Mouse (Mus musculus) stomach, embryonic 14.5 days (tissue): ENCODE data around the gene Clec16a. TPM values are rescaled to one million over a fixed set of nuclear protein-coding genes. Genes with fewer than 3 reads are reported as not detected.

Experiments
- ATAC-seq: fragments of 200-750 bp; cut with Nextera tagmentation; 2 replicates; pipeline ENCODE4 v1.8.0; 2017; ENCODE audit warnings: low read depth, moderate TSS enrichment; ENCODE audit not compliant: insufficient number of reproducible peaks, insufficient read depth, low FRiP score
- H3K27ac ChIP-seq: fragments of 300-500 bp; sonication (generic); 2 replicates; pipeline ENCODE4 v1.5.1; 2014; ENCODE audit warnings: mild to moderate bottlenecking, low read length, moderate library complexity, mixed read lengths
- H3K27me3 ChIP-seq: fragments of 300-500 bp; sonication (generic); 2 replicates; pipeline ENCODE4 v1.6.1; 2014; ENCODE audit warnings: low read length, control low read depth, mixed read lengths; ENCODE audit not compliant: control insufficient read depth, insufficient read depth
- H3K36me3 ChIP-seq: fragments of 300-500 bp; sonication (generic); 2 replicates; pipeline ENCODE4 v1.6.1; 2014; ENCODE audit warnings: mild to moderate bottlenecking, control low read depth, low read length, moderate library complexity, mixed read lengths; ENCODE audit not compliant: control insufficient read depth, insufficient read depth
- H3K4me1 ChIP-seq: fragments of 300-500 bp; sonication (generic); 2 replicates; pipeline ENCODE4 v1.6.1; 2014; ENCODE audit warnings: low read length, control low read depth, mixed read lengths; ENCODE audit not compliant: control insufficient read depth, insufficient read depth
- H3K4me2 ChIP-seq: fragments of 300-500 bp; sonication (generic); replicated peaks from 2 replicates; pipeline ENCODE4 v1.6.1; 2014; ENCODE audit warnings: low read depth, low read length, control low read depth
- H3K4me3 ChIP-seq: fragments of 300-500 bp; sonication (generic); 2 replicates; pipeline ENCODE4 v1.5.1; 2014; ENCODE audit warnings: low read depth, low read length, control low read depth
- H3K9ac ChIP-seq: fragments of 300-500 bp; sonication (generic); replicated peaks from 2 replicates; pipeline ENCODE4 v1.6.1; 2014; ENCODE audit warnings: low read depth, mild to moderate bottlenecking, control low read depth, low read length, moderate library complexity, mixed read lengths
- H3K9me3 ChIP-seq: fragments of 300-500 bp; sonication (generic); 2 replicates; pipeline ENCODE4 v1.6.1; 2016; ENCODE audit warnings: low read depth, low read length, control low read depth; ENCODE audit not compliant: control insufficient read depth
- WGBS: fragments of 180-500 bp; shearing (Covaris S2); extraction: QIAGEN DNeasy Blood & Tissue Kit; methylation state at CpG from one replicate; pipeline ENCODE4 v1.1.7; 2014; 5-methylcytosine and 5-hydroxymethylcytosine counted together
- polyA plus RNA-seq: library from polyadenylated mRNA; unstranded; fragments of >200 nt; fragmentation: Nextera tagmentation; extraction: Ambion mirVana; gene quantifications from 2 replicates; pipeline ENCODE4 v1.2.1, GENCODE M21; 2014

Gene Clec16a
- polyA plus RNA-seq, 1 experiment from 2014 or later, result 38.9 TPM

DNA sequence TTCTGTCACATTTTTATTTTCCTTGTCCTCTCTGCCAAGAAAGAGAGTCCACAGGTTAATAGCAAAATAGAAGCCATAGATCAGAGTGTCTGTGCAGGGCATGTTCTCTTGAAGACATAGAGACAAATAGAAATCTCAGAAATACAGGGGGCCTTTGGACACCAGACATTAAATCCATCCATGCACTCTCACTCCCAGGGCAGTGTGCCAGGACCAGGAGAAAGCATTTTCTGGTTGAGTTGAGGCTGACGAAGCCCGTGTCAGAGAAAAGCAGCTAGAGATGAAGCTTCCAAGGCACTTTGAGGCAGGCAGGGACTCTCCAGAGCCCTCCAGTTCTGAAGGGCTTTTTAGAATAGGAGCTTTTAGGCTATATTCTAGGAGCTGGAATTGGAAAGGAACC is 171.6 kb downstream of the Clec16a start:
- H3K27me3 ChIP-seq, result no peaks in the 10 kb centered on the region
- ATAC-seq, result no peak

DNA sequence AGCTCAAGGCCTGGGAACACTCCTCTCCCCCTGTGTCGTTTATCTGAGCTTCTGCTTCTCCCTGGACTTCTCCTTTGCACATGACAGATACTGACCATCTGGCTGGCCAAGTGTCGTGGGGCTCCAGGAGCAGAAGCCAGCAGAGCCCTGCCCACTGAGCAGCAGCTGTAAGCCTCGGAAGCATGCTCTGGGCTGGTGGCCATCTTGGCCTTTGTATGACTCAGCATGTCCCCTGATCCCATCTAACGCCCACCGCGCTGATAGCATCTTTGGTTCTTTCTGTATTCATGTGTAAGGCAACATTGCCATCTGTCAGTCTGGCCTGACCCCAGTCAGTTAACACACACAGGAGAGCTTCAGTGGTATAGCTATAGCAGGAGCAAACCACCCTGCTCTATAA is 174.8 kb downstream of the Clec16a start:
- H3K4me2 ChIP-seq, result no peak overlapping the region
- no peak for ATAC-seq
- WGBS, result 69% methylated on average over 6 of the region's 6 CpGs

More for the DNA sequence above, 171.6 kb downstream of the Clec16a start:
- H3K4me3 ChIP-seq, result no peak overlapping the region
- no peak overlapping the region for H3K9ac ChIP-seq
- H3K4me2 ChIP-seq, result no peak overlapping the region
- no peaks in the 10 kb centered on the region for H3K9me3 ChIP-seq
- peaks cover 7% of the 10 kb centered on the region; the same call in 1 of the 2 replicates for H3K4me1 ChIP-seq
- 64% methylated on average over 2 of the region's 2 CpGs for WGBS
- no peaks in the 10 kb centered on the region for H3K36me3 ChIP-seq
- no peak overlapping the region for H3K27ac ChIP-seq

DNA sequence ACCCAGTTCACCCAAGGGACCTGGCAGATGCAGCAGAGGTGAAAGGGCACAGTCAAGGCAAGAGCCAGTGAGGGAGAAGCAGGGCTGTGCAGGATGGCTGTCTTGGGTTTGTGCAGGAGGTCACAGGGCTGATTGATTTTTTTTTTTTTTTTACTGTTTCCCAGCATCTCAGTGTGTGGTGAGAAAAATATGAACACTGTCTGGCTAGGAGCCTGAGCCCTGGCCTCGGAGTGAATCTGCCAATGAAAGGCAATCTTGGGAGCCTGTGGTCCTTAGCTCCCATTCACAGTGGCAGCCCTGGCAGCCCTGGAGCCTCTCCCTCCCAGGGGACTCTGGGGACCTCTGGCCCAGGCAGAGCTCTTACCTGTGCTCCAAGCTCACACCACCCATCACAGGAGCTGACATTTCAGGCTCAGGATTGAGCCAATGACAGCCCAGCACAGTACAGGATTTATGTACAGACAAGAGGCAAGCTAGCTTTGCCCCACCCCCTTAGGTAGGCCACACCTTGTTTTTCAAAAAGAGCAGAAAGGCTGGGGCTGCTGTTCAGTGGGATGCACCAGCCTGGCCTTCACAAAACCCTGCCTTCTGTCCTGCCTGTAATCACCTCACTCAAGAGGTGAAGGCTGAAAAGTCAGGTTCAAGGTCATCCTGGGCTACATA is 177.9 kb downstream of the Clec16a start:
- Histone ChIP-seq H3K4me2 (no peak overlapping the region), H3K9me3 (no peaks in the 10 kb centered on the region), H3K4me1 (no peaks in the 10 kb centered on the region), H3K4me3 (no peak overlapping the region), H3K9ac (no peak overlapping the region), H3K27me3 (no peaks in the 10 kb centered on the region), H3K36me3 (no peaks in the 10 kb centered on the region), H3K27ac (no peak overlapping the region)
- ATAC-seq, result peak; percentile 76
- WGBS, result 26% methylated on average over 1 of the region's 1 CpGs

More for the DNA sequence above, 174.8 kb downstream of the Clec16a start:
- Histone ChIP-seq H3K9me3 (no peaks in the 10 kb centered on the region), H3K27ac (no peak overlapping the region), H3K4me1 (no peaks in the 10 kb centered on the region), H3K4me3 (no peak overlapping the region), H3K9ac (no peak overlapping the region), H3K36me3 (no peaks in the 10 kb centered on the region), H3K27me3 (no peaks in the 10 kb centered on the region)

DNA sequence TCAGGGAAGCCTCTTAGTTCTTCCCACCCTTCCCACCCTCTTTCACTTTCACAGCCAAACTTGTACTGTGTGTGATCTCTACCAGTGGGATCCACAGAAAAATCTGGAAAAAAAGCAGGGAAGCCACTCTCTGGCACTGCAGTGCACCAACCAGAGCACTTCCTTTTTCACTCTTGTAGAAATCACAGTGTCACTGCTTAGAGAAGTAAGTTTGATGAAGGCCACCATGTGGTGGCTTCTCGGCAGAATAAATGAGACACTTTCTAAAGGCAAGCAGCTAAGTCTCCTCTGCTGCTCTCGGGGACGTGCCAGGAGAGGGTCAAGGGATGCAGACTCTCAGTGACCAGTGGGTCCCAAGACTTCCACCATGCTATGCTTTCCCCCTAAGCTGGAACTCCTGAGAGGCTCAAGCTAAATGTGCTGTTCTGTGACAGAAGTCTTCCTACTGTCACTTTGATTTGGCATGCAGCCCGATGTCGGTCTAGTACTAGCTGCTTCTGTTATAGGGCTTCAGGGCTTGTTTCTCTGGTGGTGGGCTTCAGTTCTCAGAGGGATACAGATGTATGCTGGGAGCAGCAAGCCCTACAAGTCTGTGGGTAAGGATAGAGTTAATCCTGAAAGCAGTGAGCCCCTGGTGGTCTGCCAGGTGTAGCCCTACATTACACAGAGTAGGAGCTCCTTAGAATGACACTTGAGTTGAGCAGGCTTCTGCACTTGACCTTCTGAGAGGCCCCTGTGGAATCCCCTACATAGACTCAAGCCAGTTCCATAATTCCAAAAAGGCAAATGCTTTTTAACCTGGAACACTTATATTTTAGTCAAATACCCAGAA is 178.9 kb downstream of the Clec16a start:
- no peak for ATAC-seq
- Histone ChIP-seq H3K9me3 (no peaks in the 10 kb centered on the region), H3K9ac (no peak overlapping the region), H3K36me3 (no peaks in the 10 kb centered on the region), H3K4me2 (no peak overlapping the region), H3K27me3 (no peaks in the 10 kb centered on the region), H3K4me3 (no peak overlapping the region), H3K4me1 (0 out of 2 replicates have a peak, but pooled peaks cover 3% of the 10 kb centered on the region), H3K27ac (no peak overlapping the region)
- 72% methylated on average over 5 of the region's 5 CpGs for WGBS

DNA sequence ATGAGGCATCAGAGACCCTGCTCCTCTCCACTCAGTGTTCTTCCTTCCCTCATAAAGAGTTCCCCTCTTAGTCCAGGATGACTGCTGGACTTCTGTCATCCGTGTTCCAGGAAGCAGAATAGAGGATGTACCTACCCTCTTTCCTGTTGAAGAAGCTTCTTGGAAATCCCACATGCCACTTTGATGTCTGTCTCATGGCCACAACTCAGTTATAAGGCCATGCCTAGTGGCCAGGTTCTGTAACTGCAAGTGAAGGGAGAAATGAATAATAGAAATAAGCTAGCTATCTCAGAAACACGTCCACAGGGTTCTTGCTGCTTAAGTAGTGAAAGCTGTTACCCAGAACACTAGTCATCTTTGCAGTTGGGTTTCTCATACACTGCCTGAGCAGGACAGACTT is 180.0 kb downstream of the Clec16a start:
- H3K27ac ChIP-seq, result no peak overlapping the region
- H3K9ac ChIP-seq, result no peak overlapping the region
- no peak overlapping the region for H3K4me2 ChIP-seq
- no peaks in the 10 kb centered on the region for H3K36me3 ChIP-seq
- no peak for ATAC-seq
- WGBS, result 52% methylated on average over 2 of the region's 2 CpGs
- no peak overlapping the region for H3K4me3 ChIP-seq
- no peaks in the 10 kb centered on the region for H3K9me3 ChIP-seq
- 0 out of 2 replicates have a peak, but pooled peaks cover 3% of the 10 kb centered on the region for H3K4me1 ChIP-seq
- H3K27me3 ChIP-seq, result no peaks in the 10 kb centered on the region

DNA sequence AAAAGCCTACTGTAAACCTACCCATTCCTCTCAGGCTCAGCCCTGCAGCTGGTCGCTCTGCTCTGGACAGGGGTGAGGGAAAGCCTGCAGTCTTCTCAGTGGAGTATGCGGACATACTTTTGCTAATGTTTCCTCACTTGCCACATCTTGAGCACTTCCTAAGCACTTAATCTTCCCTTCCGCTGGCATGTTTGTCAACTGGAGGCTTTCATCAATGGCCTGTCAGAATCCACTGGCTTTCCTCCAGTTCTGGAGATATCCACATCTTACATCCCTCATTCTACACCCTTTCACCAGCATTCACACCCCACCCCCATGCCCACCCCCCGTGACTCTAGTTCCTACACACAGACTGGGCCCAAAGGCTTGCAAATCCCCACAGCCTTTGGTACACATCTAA is 182.5 kb downstream of the Clec16a start:
- Histone ChIP-seq H3K4me2 (no peak overlapping the region), H3K9me3 (no peaks in the 10 kb centered on the region), H3K27me3 (no peaks in the 10 kb centered on the region), H3K36me3 (no peaks in the 10 kb centered on the region), H3K27ac (no peak overlapping the region), H3K4me1 (0 out of 2 replicates have a peak, but pooled peaks cover 3% of the 10 kb centered on the region), H3K9ac (no peak overlapping the region), H3K4me3 (no peak overlapping the region)
- 46% methylated on average over 4 of the region's 4 CpGs for WGBS
- ATAC-seq, result no peak; the same call in 1 of the 2 replicates

DNA sequence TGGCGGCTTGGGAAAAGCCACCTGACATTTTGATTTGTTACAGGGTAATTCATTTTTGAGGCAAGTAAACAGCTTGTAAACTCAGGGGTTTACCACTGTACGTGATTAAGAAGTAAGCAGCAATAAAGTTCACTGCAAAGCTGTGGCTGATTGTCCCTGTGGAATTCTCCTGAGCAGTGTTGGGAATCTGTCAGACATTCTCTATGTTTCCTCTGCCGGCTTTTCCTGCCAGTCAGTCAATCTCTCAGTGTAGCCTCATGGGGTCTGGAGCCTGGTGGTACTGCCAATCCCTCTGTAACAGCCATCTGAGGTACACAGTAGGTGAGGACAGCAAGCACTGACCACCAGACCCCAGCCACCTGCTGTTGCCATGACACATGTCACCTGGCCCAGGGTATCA is 183.7 kb downstream of the Clec16a start:
- no peaks in the 10 kb centered on the region for H3K36me3 ChIP-seq
- H3K9me3 ChIP-seq, result no peaks in the 10 kb centered on the region
- H3K4me2 ChIP-seq, result no peak overlapping the region
- no peak overlapping the region for H3K4me3 ChIP-seq
- no peak overlapping the region for H3K9ac ChIP-seq
- 0 out of 2 replicates have a peak, but pooled peaks cover 3% of the 10 kb centered on the region for H3K4me1 ChIP-seq
- no peak for ATAC-seq
- no peaks in the 10 kb centered on the region for H3K27me3 ChIP-seq
- 59% methylated on average over 3 of the region's 3 CpGs for WGBS
- H3K27ac ChIP-seq, result no peak overlapping the region

DNA sequence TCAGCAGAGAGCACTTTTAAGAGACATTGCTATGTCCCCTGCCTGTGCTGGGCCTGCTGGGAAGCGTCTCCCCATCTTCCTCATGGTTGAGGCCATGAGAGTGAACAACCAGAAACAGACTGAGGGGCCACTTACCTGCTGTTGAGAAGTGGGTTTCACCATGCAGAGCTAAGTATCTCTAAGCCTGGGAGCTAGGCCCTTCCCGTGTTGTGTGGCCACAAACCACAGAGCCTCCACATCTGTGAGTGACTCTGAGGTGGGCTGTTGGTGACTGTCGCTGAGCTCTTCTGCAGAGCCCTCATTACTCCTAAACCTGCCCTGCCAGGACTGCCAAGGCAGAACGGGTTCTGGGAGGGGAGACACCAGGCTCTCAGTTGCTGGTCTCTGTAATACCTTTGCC is 185.8 kb downstream of the Clec16a start:
- H3K9me3 ChIP-seq, result no peaks in the 10 kb centered on the region
- H3K9ac ChIP-seq, result no peak overlapping the region
- no peaks in the 10 kb centered on the region for H3K36me3 ChIP-seq
- H3K4me2 ChIP-seq, result no peak overlapping the region
- ATAC-seq, result no peak
- WGBS, result 80% methylated on average over 4 of the region's 4 CpGs
- no peaks in the 10 kb centered on the region for H3K27me3 ChIP-seq
- 0 out of 2 replicates have a peak, but pooled peaks cover 3% of the 10 kb centered on the region for H3K4me1 ChIP-seq
- H3K27ac ChIP-seq, result no peak overlapping the region
- H3K4me3 ChIP-seq, result no peak overlapping the region
